Mouse (Mus musculus) left cerebral cortex, adult 6 months (tissue): ENCODE measurements around the gene Ltb4r1. TPM values are rescaled to one million over a fixed set of nuclear protein-coding genes. Genes with fewer than 3 reads are reported as not detected.

Experiments
- long read RNA-seq, 2 experiments: library from polyadenylated mRNA; unstranded; transcript quantifications; one replicate each; pipeline ENCODE4 v2.0.0; 2019 to 2020
- polyA plus RNA-seq: library from polyadenylated mRNA; unstranded; fragments of <200 nt; fragmentation: Nextera tagmentation; gene quantifications from 2 replicates; pipeline ENCODE4 v1.2.3, GENCODE M21; 2021

Ltb4r1 gene
- not detected in 2 replicates for polyA plus RNA-seq
- long read RNA-seq, experiment 1, result 0 reads
- long read RNA-seq, experiment 2, result 0 reads

GRCm38 (mm10) chr14:55765696-55766095, at the start of gene Ltb4r1:
Gene Ltb4r1 (plus strand): TSS chr14:55765962.

GRCm38 (mm10) chr14:55721700-55722437, 43.9 kb upstream of the Ltb4r1 start, which contains the start of gene Rabggta:
Gene Rabggta (minus strand): TSS chr14:55722263.

GRCm38 (mm10) chr14:55745180-55745860, 20.4 kb upstream of the Ltb4r1 start, which contains the start of the genes Dhrs1 and Nop9:
Gene Dhrs1 (minus strand): TSS chr14:55745690.
Gene Nop9 (plus strand): TSS chr14:55745693.

GRCm38 (mm10) chr14:55758363-55758784, 7.4 kb upstream of the Ltb4r1 start, which contains the start of gene Cideb:
Gene Cideb (minus strand): TSS chr14:55758458.

GRCm38 (mm10) chr14:55761163-55761562, 4.6 kb upstream of the Ltb4r1 start, which contains the start of gene Ltb4r2:
Gene Ltb4r2 (plus strand): TSS chr14:55761428.

GRCm38 (mm10) chr14:55783958-55784235, 18.1 kb downstream of the Ltb4r1 start, which contains the start of gene Adcy4:
Gene Adcy4 (minus strand): TSS chr14:55784095.

GRCm38 (mm10) chr14:55788256-55789050, 22.7 kb downstream of the Ltb4r1 start, which contains the start of gene Ripk3:
Gene Ripk3 (minus strand): TSS chr14:55788865.

Other genes with a start within 250 kb of the Ltb4r1 start
- gene Nrl, start 241.0 kb upstream of the Ltb4r1 start, polyA plus RNA-seq, result 0.05 TPM in 1 of 2 replicates, not detected in the other
- gene Pck2, start 225.7 kb upstream of the Ltb4r1 start, polyA plus RNA-seq, result 19.1 and 25.6 TPM in 2 replicates
- 53.7 and 76.2 TPM in 2 replicates for gene Dcaf11, start 206.0 kb upstream of the Ltb4r1 start, polyA plus RNA-seq
- gene A730061H03Rik, start 205.6 kb upstream of the Ltb4r1 start, polyA plus RNA-seq, result 0.48 TPM in 1 of 2 replicates, not detected in the other
- not detected in 2 replicates for gene Fitm1, start 190.3 kb upstream of the Ltb4r1 start, polyA plus RNA-seq
- gene Psme1, start 187.8 kb upstream of the Ltb4r1 start, polyA plus RNA-seq, result 49.1 and 53.6 TPM in 2 replicates
- 112 and 145 TPM in 2 replicates for gene Emc9, start 180.7 kb upstream of the Ltb4r1 start, polyA plus RNA-seq
- gene Psme2, start 174.8 kb upstream of the Ltb4r1 start, polyA plus RNA-seq, result 98.6 and 102 TPM in 2 replicates
- 7.8 and 9.4 TPM in 2 replicates for gene Rnf31, start 174.3 kb upstream of the Ltb4r1 start, polyA plus RNA-seq
- 4.2 and 4.3 TPM in 2 replicates for gene Irf9, start 162.4 kb upstream of the Ltb4r1 start, polyA plus RNA-seq
- gene Rec8, start 147.9 kb upstream of the Ltb4r1 start, polyA plus RNA-seq, result 0.65 and 1.0 TPM in 2 replicates
- 40.6 and 51.1 TPM in 2 replicates for gene Ipo4, start 130.0 kb upstream of the Ltb4r1 start, polyA plus RNA-seq
- gene Gm49378, start 128.1 kb upstream of the Ltb4r1 start, polyA plus RNA-seq, result 0.55 TPM in 1 of 2 replicates, not detected in the other
- gene Tm9sf1, start 122.2 kb upstream of the Ltb4r1 start, polyA plus RNA-seq, result 24.9 and 28.7 TPM in 2 replicates
- 0.11 and 0.22 TPM in 2 replicates for gene Tssk4, start 115.8 kb upstream of the Ltb4r1 start, polyA plus RNA-seq
- 55.6 and 68.7 TPM in 2 replicates for gene Mdp1, start 105.5 kb upstream of the Ltb4r1 start, polyA plus RNA-seq
- 21.2 and 26.0 TPM in 2 replicates for gene Gmpr2, start 94.0 kb upstream of the Ltb4r1 start, polyA plus RNA-seq
- gene Nedd8, start 93.8 kb upstream of the Ltb4r1 start, polyA plus RNA-seq, result 603 and 676 TPM in 2 replicates
- 12.0 and 12.5 TPM in 2 replicates for gene Tinf2, start 84.1 kb upstream of the Ltb4r1 start, polyA plus RNA-seq
- gene Tgm1, start 52.0 kb upstream of the Ltb4r1 start, polyA plus RNA-seq, result not detected in 2 replicates
- 37.3 and 41.7 TPM in 2 replicates for gene Rabggta, start 43.7 kb upstream of the Ltb4r1 start, polyA plus RNA-seq
- 121 and 123 TPM in 2 replicates for gene Dhrs1, start 20.3 kb upstream of the Ltb4r1 start, polyA plus RNA-seq
- 7.6 and 7.7 TPM in 2 replicates for gene Nop9, start 20.3 kb upstream of the Ltb4r1 start, polyA plus RNA-seq
- 4.6 and 5.6 TPM in 2 replicates for gene Cideb, start 7.5 kb upstream of the Ltb4r1 start, polyA plus RNA-seq
- 0.40 and 0.45 TPM in 2 replicates for gene Ltb4r2, start 4.5 kb upstream of the Ltb4r1 start, polyA plus RNA-seq
- gene Adcy4, start 18.1 kb downstream of the Ltb4r1 start, polyA plus RNA-seq, result 1.2 and 2.1 TPM in 2 replicates
- 0.34 TPM in 1 of 2 replicates, not detected in the other for gene Ripk3, start 22.9 kb downstream of the Ltb4r1 start, polyA plus RNA-seq
- 0.15 and 0.23 TPM in 2 replicates for gene Nfatc4, start 57.2 kb downstream of the Ltb4r1 start, polyA plus RNA-seq
- gene Nynrin, start 88.0 kb downstream of the Ltb4r1 start, polyA plus RNA-seq, result 0.48 and 0.84 TPM in 2 replicates
- 0.06 and 0.11 TPM in 2 replicates for gene Cbln3, start 118.4 kb downstream of the Ltb4r1 start, polyA plus RNA-seq
- 2.4 and 2.6 TPM in 2 replicates for gene Khnyn, start 119.0 kb downstream of the Ltb4r1 start, polyA plus RNA-seq
- gene Sdr39u1, start 134.3 kb downstream of the Ltb4r1 start, polyA plus RNA-seq, result 189 and 204 TPM in 2 replicates
- gene Cma1, start 178.7 kb downstream of the Ltb4r1 start, polyA plus RNA-seq, result not detected in 2 replicates
- gene Cma2, start 185.0 kb downstream of the Ltb4r1 start, polyA plus RNA-seq, result not detected in 2 replicates